Mouse (Mus musculus): ENCODE data around the gene Ptprt.
"Not testable (repeated sequence)": the region's sequence is repeated elsewhere in the genome, so short reads cannot be mapped to it uniquely, and the experiment has no call there.

Ptprt gene

DNA sequence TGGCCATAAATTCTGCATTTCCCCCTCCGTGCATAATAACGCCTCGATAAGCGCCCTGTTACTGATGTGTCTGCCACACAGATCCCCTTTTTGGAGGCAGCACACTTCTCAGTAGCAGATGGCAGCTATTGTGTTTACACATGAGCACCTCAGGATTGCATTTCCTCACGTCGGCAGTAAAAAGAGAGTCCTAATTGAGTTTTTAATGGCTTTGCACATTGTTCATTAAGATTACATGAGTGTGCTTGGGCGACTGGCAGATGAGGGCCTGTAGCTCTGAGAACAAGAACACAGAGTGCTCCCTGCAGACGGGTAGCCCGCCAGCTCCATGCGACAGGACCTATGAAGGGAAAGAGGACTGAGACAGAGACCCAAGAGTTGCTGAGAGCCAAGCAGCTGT lies 378.8 kb downstream of the Ptprt start:
- Histone ChIP-seq H3K27me3 (ENCODE audit: control insufficient read depth, insufficient read depth, low read length, poor library complexity, severe bottlenecking) (no peaks in the 10 kb centered on the region), H3K36me3 (ENCODE audit: control insufficient read depth, insufficient read depth, low read length, poor library complexity, severe bottlenecking) (no peaks in the 10 kb centered on the region)
- DNase-seq (ENCODE audit: low read depth, low spot score): no peak

DNA sequence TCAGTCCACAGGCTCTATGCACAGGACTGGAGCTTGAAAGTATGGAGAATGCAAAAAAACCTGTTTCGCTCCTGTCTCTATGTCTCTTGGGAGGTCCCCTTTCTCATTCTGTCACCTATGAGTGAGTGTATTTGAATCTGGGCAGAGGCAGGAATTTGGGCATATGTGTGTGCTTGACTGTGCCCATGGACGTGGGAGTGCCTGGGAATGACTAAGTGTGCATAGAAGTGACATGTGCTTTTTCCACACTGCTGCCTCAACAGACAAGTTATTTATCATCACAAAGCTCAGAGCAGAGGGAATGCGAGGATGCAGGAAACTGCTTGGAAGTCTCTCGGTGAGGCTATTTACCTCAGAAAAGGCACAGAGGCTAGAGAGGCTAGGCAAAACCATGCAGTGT lies 387.1 kb downstream of the Ptprt start:
- Histone ChIP-seq H3K27me3 (ENCODE audit: control insufficient read depth, insufficient read depth, low read length, poor library complexity, severe bottlenecking) (no peaks in the 10 kb centered on the region), H3K36me3 (ENCODE audit: control insufficient read depth, insufficient read depth, low read length, poor library complexity, severe bottlenecking) (no peaks in the 10 kb centered on the region)
- DNase-seq (ENCODE audit: low read depth, low spot score): no peak

DNA sequence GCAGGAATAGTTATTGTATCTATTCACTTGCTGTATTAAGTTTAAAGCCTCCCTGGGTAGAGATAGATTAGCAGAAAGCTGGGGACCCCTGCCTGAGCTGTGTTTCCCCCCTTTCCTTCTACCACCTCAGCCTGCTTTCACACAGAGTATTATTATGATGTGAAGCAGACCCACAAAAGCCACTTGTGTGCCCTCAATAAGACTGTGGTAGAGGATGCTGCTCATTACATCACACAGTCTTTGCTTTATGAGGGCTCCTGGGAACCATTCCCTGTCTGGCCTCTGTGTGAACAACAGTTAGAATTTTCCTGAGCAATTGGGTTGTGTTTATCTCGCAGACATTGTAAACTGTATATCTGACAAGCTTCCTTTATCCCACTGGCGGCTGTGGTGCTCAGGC lies 409.7 kb downstream of the Ptprt start:
- DNase-seq (ENCODE audit: low read depth, low spot score): no peak
- Histone ChIP-seq H3K36me3 (ENCODE audit: control insufficient read depth, insufficient read depth, low read length, poor library complexity, severe bottlenecking) (no peaks in the 10 kb centered on the region), H3K27me3 (ENCODE audit: control insufficient read depth, insufficient read depth, low read length, poor library complexity, severe bottlenecking) (no peaks in the 10 kb centered on the region)

DNA sequence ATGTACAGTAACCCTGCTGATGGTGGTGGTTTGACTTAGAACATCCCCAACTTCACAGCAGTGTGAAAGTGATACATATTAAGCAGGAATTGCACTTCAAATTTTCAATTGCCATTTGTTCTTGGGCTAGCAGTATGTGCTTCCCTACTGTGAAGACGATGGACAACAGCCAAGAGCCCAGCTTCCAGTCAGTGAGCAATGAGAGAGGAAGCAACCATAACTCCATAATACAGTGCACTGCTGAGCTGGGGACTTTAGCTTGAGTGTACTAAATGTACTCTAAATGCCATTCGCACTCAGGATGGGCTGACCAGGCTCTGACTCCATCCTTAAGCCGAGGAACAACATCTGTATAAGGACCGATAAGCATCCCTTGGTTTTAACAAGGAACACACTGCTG lies 412.7 kb downstream of the Ptprt start:
- no peak for DNase-seq (ENCODE audit: low read depth, low spot score)
- H3K27me3 ChIP-seq (ENCODE audit: control insufficient read depth, insufficient read depth, low read length, poor library complexity, severe bottlenecking): no peaks in the 10 kb centered on the region
- H3K36me3 ChIP-seq (ENCODE audit: control insufficient read depth, insufficient read depth, low read length, poor library complexity, severe bottlenecking): no peaks in the 10 kb centered on the region; the same call in 1 of the 2 replicates

DNA sequence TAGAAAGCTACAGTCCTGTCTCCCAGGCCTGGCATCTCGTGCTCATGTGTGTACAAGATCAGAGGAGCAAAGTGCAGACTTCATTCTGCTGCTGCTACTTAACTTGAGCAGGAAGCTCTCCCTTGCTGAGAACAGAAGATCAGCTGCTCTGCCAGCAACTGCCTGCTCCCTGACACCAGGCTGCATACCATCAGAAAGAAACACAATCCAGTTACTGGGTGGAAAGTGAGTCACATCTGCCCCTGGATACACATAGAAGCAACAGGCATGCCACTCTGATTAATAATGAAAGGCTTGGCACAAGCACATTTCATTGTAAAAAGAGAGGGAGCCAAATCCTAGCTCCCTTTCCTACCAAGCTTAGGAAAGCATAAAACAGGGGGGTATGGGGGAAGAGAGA lies 438.5 kb downstream of the Ptprt start:
- no peak for DNase-seq (ENCODE audit: low read depth, low spot score)
- H3K27me3 ChIP-seq (ENCODE audit: control insufficient read depth, insufficient read depth, low read length, poor library complexity, severe bottlenecking): no peaks in the 10 kb centered on the region
- H3K36me3 ChIP-seq (ENCODE audit: control insufficient read depth, insufficient read depth, low read length, poor library complexity, severe bottlenecking): no peaks in the 10 kb centered on the region

DNA sequence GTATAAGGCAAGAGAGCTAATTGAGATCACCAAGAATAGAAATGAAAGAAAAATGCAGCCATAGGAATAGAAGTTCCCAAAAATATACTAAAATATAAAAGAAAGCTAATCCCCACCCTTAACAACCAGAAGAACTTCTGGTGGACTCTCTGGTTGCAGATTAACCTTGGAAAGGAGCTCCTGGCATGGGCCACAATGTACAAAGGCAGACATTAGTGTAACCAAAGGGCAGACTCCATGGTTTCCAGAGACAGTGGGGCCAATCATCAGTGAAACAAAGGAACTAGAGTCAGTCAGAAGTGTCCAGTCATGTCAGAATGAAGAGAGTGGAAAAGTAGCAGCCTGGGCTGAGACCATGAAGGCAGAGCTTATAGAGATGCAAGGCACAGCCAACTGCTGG lies 440.4 kb downstream of the Ptprt start:
- Histone ChIP-seq H3K27me3 (ENCODE audit: control insufficient read depth, insufficient read depth, low read length, poor library complexity, severe bottlenecking) (no peaks in the 10 kb centered on the region), H3K36me3 (ENCODE audit: control insufficient read depth, insufficient read depth, low read length, poor library complexity, severe bottlenecking) (no peaks in the 10 kb centered on the region)
- DNase-seq (ENCODE audit: low read depth, low spot score): no peak

DNA sequence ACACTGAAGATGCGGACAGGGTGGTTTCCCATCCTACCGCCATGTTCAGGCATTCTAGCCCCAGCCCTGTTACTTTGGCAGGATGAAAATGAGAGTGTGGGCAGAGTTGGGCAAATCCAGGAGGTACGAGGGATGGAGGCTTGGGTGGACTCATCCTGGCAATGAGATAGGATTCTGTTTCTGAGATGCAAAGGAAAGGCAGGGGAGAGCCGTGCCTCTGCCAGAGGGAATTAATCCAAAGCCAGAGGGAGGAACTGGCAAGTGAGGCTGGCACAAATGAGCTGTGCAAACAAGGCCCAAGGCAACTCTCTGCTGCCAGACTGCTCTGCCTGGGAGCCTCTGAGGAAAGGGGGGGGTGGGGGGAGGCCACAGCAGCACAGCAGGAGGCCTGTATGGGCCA lies 441.4 kb downstream of the Ptprt start:
- no peaks in the 10 kb centered on the region for H3K27me3 ChIP-seq (ENCODE audit: control insufficient read depth, insufficient read depth, low read length, poor library complexity, severe bottlenecking)
- DNase-seq (ENCODE audit: low read depth, low spot score): no peak
- H3K36me3 ChIP-seq (ENCODE audit: control insufficient read depth, insufficient read depth, low read length, poor library complexity, severe bottlenecking): no peaks in the 10 kb centered on the region

DNA sequence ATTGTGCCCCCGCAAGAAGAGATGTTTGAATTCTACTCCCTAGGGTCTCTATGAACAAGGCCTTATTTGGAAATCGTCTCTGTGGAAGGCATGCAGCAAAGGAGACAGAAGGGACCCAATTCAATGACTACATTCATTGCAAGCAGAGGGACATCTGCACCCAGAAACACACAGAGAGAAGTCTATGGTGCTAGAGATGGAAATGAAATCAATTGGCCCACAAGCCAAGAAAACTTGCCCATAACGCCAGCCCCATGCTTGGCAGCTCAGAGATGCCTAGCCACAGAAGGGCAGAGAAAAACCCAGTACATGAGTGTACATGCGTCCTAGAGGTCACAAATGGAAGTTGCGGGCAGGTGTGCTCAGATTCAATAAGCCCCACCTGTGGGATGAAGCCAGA lies 443.1 kb downstream of the Ptprt start:
- Histone ChIP-seq H3K27me3 (ENCODE audit: control insufficient read depth, insufficient read depth, low read length, poor library complexity, severe bottlenecking) (no peaks in the 10 kb centered on the region), H3K36me3 (ENCODE audit: control insufficient read depth, insufficient read depth, low read length, poor library complexity, severe bottlenecking) (no peaks in the 10 kb centered on the region)
- DNase-seq (ENCODE audit: low read depth, low spot score): no peak

DNA sequence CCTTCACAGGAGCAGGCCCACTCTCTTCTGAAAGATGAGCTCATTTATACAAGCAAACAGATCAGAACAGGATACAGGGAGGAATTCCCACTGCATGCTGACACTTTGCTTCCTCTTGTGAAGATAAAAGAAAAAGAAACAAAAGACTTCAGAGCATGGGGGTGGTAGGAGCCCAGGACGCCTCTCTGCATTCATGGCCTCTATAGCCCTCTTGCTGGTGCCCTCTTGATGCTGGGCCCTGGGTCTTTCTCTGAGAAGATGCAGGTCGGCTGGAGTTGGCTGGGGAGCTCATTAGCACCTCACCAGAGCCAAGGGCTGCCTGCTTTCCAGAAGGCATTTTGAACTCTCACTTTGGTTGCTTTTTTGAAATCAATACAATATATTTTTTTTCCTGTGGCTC lies 448.6 kb downstream of the Ptprt start:
- Histone ChIP-seq H3K36me3 (ENCODE audit: control insufficient read depth, insufficient read depth, low read length, poor library complexity, severe bottlenecking) (no peaks in the 10 kb centered on the region), H3K27me3 (ENCODE audit: control insufficient read depth, insufficient read depth, low read length, poor library complexity, severe bottlenecking) (no peaks in the 10 kb centered on the region)
- no peak for DNase-seq (ENCODE audit: low read depth, low spot score)

DNA sequence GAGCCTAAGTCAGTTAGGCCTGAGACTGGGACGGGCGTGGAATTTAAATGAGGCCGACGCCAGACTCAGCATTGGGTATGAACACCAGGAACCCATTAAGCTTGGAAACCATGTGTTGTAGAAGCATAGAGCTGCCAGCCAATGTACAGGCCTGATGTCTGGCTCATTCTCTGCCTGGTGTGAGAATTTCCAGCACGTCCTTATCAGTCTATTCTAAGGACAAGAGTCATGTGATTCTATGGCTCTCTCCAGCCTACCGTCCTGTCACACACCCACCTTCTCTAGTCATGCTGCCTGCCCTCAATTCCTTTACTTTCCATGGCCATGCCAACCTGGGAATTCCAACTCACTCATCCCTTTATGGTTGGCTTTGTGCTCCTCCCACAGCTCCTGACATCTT lies 450.4 kb downstream of the Ptprt start:
- H3K27me3 ChIP-seq (ENCODE audit: control insufficient read depth, insufficient read depth, low read length, poor library complexity, severe bottlenecking): no peaks in the 10 kb centered on the region
- DNase-seq (ENCODE audit: low read depth, low spot score): no peak
- no peaks in the 10 kb centered on the region for H3K36me3 ChIP-seq (ENCODE audit: control insufficient read depth, insufficient read depth, low read length, poor library complexity, severe bottlenecking)

DNA sequence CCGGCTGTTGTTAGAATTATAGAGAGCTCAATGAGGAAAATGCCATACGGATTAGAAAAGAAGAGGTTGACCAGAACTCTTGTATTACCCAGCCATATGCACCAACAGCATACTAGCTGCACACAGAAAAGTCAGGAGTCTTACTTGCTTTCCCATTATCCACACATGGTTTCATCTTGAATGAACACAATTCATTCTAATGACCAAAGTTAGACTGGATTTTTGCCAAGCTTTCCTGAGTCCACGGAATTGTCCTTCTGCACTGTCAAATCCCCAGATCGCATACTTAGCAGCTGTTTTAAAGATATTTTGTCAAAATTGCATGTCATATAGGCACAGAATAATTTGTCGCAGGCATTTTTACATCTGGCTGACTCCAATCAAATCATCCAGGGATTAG lies 463.6 kb downstream of the Ptprt start:
- Histone ChIP-seq H3K36me3 (ENCODE audit: control insufficient read depth, insufficient read depth, low read length, poor library complexity, severe bottlenecking) (no peaks in the 10 kb centered on the region), H3K27me3 (ENCODE audit: control insufficient read depth, insufficient read depth, low read length, poor library complexity, severe bottlenecking) (no peaks in the 10 kb centered on the region)
- DNase-seq (ENCODE audit: low read depth, low spot score): no peak

DNA sequence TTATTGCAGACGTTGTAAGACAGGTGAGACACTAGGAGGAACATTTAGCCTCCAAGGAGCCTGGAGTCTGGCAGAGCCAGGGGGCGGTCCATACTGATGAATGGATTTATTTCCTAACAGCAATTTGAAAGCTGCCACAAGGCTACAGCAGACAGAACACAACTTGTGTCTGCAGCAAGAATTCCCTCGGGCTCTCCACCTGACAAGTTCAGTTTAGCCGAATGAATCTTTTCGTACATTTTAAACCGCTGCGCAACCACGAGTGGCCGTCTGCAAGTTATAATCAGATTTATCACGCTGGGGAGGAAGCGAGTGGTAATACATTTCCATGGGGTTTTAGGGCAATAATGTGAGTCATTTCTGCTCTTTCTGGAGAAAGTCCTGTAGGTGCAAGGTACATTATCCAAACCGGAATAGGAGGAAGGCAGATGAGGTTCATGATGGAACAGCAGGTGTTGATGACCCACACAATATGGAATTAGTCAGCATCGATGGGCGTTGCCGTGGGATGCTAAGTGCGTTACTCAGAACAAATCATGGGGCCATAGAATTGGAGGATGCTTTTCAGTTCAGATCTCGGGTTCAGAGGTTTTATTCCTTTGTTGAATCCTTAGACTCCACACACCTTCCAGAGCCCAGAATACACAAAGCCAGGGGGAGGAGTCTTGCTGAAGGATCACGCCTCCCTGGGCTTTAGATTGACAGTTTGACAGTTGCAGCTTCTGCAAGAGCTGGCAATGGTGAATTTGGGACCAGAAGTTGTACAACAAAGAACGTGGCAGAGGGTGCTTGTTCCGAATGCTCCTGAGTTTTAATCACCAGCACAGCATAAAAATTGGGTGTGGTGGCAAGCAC lies 478.1 kb downstream of the Ptprt start:
- no peaks in the 10 kb centered on the region for H3K27me3 ChIP-seq (ENCODE audit: control insufficient read depth, insufficient read depth, low read length, poor library complexity, severe bottlenecking)
- no peaks in the 10 kb centered on the region for H3K36me3 ChIP-seq (ENCODE audit: control insufficient read depth, insufficient read depth, low read length, poor library complexity, severe bottlenecking)
- no peak for DNase-seq (ENCODE audit: low read depth, low spot score)

DNA sequence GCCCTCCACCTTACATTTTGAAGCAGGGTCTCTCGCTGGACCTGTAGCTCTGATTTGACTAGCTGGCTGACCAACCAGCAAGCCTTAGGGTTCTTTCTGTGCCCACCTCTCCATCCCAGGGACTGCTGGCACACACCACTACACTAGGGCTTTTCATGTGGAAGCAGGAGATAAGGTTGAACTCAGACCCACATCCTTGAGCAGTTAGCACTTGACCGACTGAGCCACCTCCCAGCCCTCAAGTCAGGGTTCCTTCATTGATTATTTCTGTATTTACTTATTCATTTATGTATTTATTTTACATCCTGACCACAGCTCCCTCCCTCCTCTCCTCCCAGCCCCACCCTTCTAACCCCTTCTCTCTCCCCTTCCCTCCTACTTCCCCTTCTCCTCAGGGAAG lies 479.1 kb downstream of the Ptprt start:
- Histone ChIP-seq H3K36me3 (ENCODE audit: control insufficient read depth, insufficient read depth, low read length, poor library complexity, severe bottlenecking) (no peaks in the 10 kb centered on the region), H3K27me3 (ENCODE audit: control insufficient read depth, insufficient read depth, low read length, poor library complexity, severe bottlenecking) (no peaks in the 10 kb centered on the region)
- DNase-seq (ENCODE audit: low read depth, low spot score): no peak

DNA sequence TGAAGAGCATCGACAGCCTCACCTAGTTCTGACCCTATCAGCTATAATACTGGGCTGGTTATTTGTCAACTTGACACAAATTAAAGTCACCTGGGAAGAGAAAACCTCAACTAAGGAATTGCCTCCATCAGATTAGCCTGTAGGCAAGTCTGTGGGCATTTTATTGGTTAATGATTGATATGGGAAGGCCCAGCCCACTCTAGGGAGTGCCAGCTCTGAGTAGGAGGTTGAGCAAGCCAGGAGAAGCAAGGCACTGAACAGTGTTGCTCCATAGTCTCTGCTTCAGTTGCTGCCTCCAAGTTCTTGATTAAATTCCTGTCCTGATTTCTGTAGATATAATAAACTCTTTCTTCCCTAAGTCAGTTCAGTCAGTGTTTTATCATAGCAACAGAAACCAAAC lies 488.4 kb downstream of the Ptprt start:
- Histone ChIP-seq H3K36me3 (ENCODE audit: control insufficient read depth, insufficient read depth, low read length, poor library complexity, severe bottlenecking) (no peaks in the 10 kb centered on the region), H3K27me3 (ENCODE audit: control insufficient read depth, insufficient read depth, low read length, poor library complexity, severe bottlenecking) (no peaks in the 10 kb centered on the region)
- DNase-seq (ENCODE audit: low read depth, low spot score): no peak

DNA sequence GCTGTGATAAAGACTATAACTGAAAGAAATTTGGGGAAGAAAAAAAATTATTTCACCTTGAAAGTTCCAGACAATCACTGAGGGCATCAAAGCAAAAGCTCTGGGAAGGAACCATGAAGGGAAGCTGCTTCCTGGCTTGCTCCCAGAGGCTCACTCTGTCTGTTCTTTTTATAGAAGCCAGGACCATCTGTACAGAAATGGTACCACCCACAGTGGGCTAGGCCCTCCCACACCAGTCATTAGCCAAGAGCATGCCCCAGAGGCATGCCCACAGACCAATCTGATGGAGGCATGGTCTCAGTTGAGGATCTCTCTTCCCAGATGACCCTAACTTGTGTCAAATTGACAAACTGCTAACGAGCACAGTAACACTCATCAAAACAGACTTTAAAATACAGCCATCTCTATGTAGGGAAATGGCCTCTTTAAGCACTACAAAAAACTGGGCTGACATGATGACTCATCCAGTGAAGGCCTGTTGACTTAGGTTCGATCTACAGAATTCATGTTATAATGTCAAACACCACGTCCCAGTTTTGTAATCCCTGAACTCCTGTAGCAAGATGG lies 519.0 kb downstream of the Ptprt start:
- Histone ChIP-seq H3K27me3 (ENCODE audit: control insufficient read depth, insufficient read depth, low read length, poor library complexity, severe bottlenecking) (no peaks in the 10 kb centered on the region), H3K36me3 (ENCODE audit: control insufficient read depth, insufficient read depth, low read length, poor library complexity, severe bottlenecking) (no peaks in the 10 kb centered on the region)
- DNase-seq (ENCODE audit: low read depth, low spot score): no peak

DNA sequence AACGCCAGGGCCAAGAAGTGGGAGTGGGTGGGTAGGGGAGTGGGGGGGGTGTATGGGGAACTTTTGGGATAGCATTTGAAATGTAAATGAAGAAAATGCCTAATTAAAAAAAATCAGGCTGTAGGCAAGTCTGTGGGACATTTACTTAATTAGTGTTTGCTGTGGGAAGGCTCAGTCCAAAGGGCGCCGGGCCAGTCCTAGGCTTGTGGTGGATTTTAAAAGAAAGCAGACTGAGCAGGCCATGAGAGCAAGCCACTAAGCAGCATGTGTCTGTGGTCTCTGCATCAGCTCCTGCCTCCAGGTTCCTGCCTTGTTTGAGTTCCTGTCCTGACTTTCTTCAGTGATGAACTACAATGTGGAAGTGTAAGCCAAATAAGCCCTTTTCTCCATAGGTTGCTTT lies 524.8 kb downstream of the Ptprt start:
- H3K27me3 ChIP-seq (ENCODE audit: control insufficient read depth, insufficient read depth, low read length, poor library complexity, severe bottlenecking); H3K36me3 ChIP-seq (ENCODE audit: control insufficient read depth, insufficient read depth, low read length, poor library complexity, severe bottlenecking); DNase-seq (ENCODE audit: low read depth, low spot score): not testable (repeated sequence)
